Mouse (Mus musculus): ENCODE data around the gene Ankrd13b.
A peak's percentile ranks its signal among the peaks of the same experiment; 100 is the strongest.

DNA sequence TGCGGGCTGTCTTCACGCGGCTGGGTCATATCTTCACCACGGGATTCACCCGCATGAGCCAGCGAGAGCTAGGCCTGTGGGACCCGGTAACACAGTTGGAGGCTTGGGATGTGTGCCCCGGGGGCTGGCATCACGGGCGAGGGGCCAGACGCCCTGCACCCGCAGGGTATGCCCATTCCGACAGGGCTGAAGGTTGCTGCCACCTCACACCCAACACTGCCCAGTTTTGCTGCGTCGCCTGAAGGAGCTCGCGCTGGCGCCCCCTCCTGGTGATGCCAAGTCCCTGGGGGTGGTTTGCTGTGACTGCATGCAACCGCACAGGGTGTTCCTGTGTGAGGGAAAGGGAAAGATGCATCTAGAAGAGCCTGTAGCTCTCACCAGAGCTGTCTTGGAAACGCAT is 21.7 kb downstream of the Ankrd13b start:
- TF ChIP-seq CTCF (conservative IDR thresholded peaks at IDR 0.05; ENCODE audit: low read length) = peak; percentile 79
- no peak for TF ChIP-seq NANOG (IDR thresholded peaks at IDR 0.05; ENCODE audit: borderline replicate concordance, low read length)
- no peak for TF ChIP-seq POU5F1 (IDR thresholded peaks at IDR 0.05; ENCODE audit: borderline replicate concordance, low read length)
